Mouse (Mus musculus) limb, embryonic 12.5 days (tissue): Measurements from ENCODE around the gene Dock10. TPM values are rescaled to one million over a fixed set of nuclear protein-coding genes. Genes with fewer than 3 reads are reported as not detected.

Experiments
- ATAC-seq: fragments of 200-750 bp; cut with Nextera tagmentation; 2 replicates; pipeline ENCODE4 v1.8.0; 2017; ENCODE audit warnings: low read depth, moderate TSS enrichment; ENCODE audit not compliant: insufficient number of reproducible peaks, insufficient read depth, low FRiP score, low TSS enrichment
- H3K27ac ChIP-seq: fragments of 300-500 bp; sonication (generic); 2 replicates; pipeline ENCODE4 v1.5.1; 2016; ENCODE audit warnings: mild to moderate bottlenecking, moderate library complexity
- H3K27me3 ChIP-seq: fragments of 300-500 bp; sonication (generic); 2 replicates; pipeline ENCODE4 v1.6.1; 2016; ENCODE audit warnings: mild to moderate bottlenecking, moderate library complexity
- H3K36me3 ChIP-seq: fragments of 300-500 bp; sonication (generic); 2 replicates; pipeline ENCODE4 v1.6.1; 2016; ENCODE audit warnings: mild to moderate bottlenecking, moderate library complexity
- H3K4me1 ChIP-seq: fragments of 300-500 bp; sonication (generic); replicated peaks from 2 replicates; pipeline ENCODE4 v1.6.1; 2016
- H3K4me2 ChIP-seq: fragments of 300-500 bp; sonication (generic); 2 replicates; pipeline ENCODE4 v1.6.1; 2016; ENCODE audit warnings: mild to moderate bottlenecking, moderate library complexity
- H3K4me3 ChIP-seq: fragments of 300-500 bp; sonication (generic); replicated peaks from 2 replicates; pipeline ENCODE4 v1.5.1; 2016; ENCODE audit warnings: mild to moderate bottlenecking
- H3K9ac ChIP-seq: fragments of 300-500 bp; sonication (generic); replicated peaks from 2 replicates; pipeline ENCODE4 v1.6.1; 2016; ENCODE audit warnings: mild to moderate bottlenecking, moderate library complexity
- H3K9me3 ChIP-seq: fragments of 300-500 bp; sonication (generic); 2 replicates; pipeline ENCODE4 v1.6.1; 2016; ENCODE audit warnings: mild to moderate bottlenecking, moderate library complexity
- WGBS: fragments of 180-500 bp; shearing (Covaris S2); methylation state at CpG from one replicate; pipeline ENCODE4 v1.1.7; 2016; 5-methylcytosine and 5-hydroxymethylcytosine counted together
- polyA plus RNA-seq: library from polyadenylated mRNA; unstranded; fragments of >200 nt; fragmentation: Nextera tagmentation; extraction: Ambion mirVana; gene quantifications from 2 replicates; pipeline ENCODE4 v1.2.1, GENCODE M21; 2016

The Dock10 gene
- polyA plus RNA-seq, 1 experiment from 2014 or later: 4.5 TPM

- ATAC-seq: no peak
- H3K4me3 ChIP-seq: no peak overlapping the region
- no peak overlapping the region for H3K27ac ChIP-seq
- H3K4me1 ChIP-seq: no peaks in the 10 kb centered on the region
- H3K9me3 ChIP-seq: no peaks in the 10 kb centered on the region
- no peaks in the 10 kb centered on the region for H3K36me3 ChIP-seq
- no peaks in the 10 kb centered on the region for H3K27me3 ChIP-seq
- no peak overlapping the region for H3K4me2 ChIP-seq
- WGBS: 58% methylated on average over 8 of the region's 8 CpGs
- H3K9ac ChIP-seq: no peak overlapping the region
Observed at GRCm38 (mm10) chr1:80606131-80606754, 152.1 kb downstream of the Dock10 start.

- no peak for ATAC-seq
- Histone ChIP-seq H3K4me2 (no peak overlapping the region), H3K36me3 (no peaks in the 10 kb centered on the region), H3K27me3 (no peaks in the 10 kb centered on the region), H3K4me1 (no peaks in the 10 kb centered on the region), H3K27ac (no peak overlapping the region), H3K9me3 (no peaks in the 10 kb centered on the region), H3K9ac (no peak overlapping the region), H3K4me3 (no peak overlapping the region)
- 70% methylated on average over 2 of the region's 2 CpGs for WGBS
Observed at GRCm38 (mm10) chr1:80604332-80604731, 154.0 kb downstream of the Dock10 start.

GRCm38 (mm10) chr1:80603081-80603480 lies 155.2 kb downstream of the Dock10 start:
- Histone ChIP-seq H3K36me3 (no peaks in the 10 kb centered on the region), H3K27ac (no peak overlapping the region), H3K4me1 (no peaks in the 10 kb centered on the region), H3K4me2 (no peak overlapping the region), H3K9ac (no peak overlapping the region), H3K27me3 (no peaks in the 10 kb centered on the region), H3K9me3 (no peaks in the 10 kb centered on the region), H3K4me3 (no peak overlapping the region)
- ATAC-seq: no peak
- WGBS: 83% methylated on average over 2 of the region's 2 CpGs

GRCm38 (mm10) chr1:80583281-80583680 lies 175.0 kb downstream of the Dock10 start:
- no peak overlapping the region for H3K9ac ChIP-seq
- no peaks in the 10 kb centered on the region for H3K9me3 ChIP-seq
- no peak for ATAC-seq
- 84% methylated on average over 5 of the region's 5 CpGs for WGBS
- H3K4me2 ChIP-seq: no peak overlapping the region
- no peak overlapping the region for H3K4me3 ChIP-seq
- no peaks in the 10 kb centered on the region for H3K27me3 ChIP-seq
- H3K4me1 ChIP-seq: no peaks in the 10 kb centered on the region
- no peaks in the 10 kb centered on the region for H3K36me3 ChIP-seq
- no peak overlapping the region for H3K27ac ChIP-seq

GRCm38 (mm10) chr1:80582186-80582585 lies 176.1 kb downstream of the Dock10 start:
- H3K9me3 ChIP-seq: no peaks in the 10 kb centered on the region
- no peak overlapping the region for H3K9ac ChIP-seq
- H3K4me1 ChIP-seq: no peaks in the 10 kb centered on the region
- no peak overlapping the region for H3K4me3 ChIP-seq
- ATAC-seq: no peak
- 91% methylated on average over 3 of the region's 3 CpGs for WGBS
- H3K27me3 ChIP-seq: no peaks in the 10 kb centered on the region
- no peak overlapping the region for H3K4me2 ChIP-seq
- H3K27ac ChIP-seq: no peak overlapping the region
- H3K36me3 ChIP-seq: no peaks in the 10 kb centered on the region

GRCm38 (mm10) chr1:80576898-80577297 lies 181.4 kb downstream of the Dock10 start:
- H3K36me3 ChIP-seq: no peaks in the 10 kb centered on the region
- 78% methylated on average over 2 of the region's 2 CpGs for WGBS
- H3K9ac ChIP-seq: no peak overlapping the region
- H3K9me3 ChIP-seq: no peaks in the 10 kb centered on the region
- H3K27me3 ChIP-seq: no peaks in the 10 kb centered on the region
- H3K4me3 ChIP-seq: no peak overlapping the region
- H3K4me1 ChIP-seq: no peaks in the 10 kb centered on the region
- H3K4me2 ChIP-seq: no peak overlapping the region
- H3K27ac ChIP-seq: no peak overlapping the region
- ATAC-seq: no peak

- H3K4me1 ChIP-seq: no peaks in the 10 kb centered on the region
- WGBS: 94% methylated on average over 1 of the region's 1 CpGs
- no peaks in the 10 kb centered on the region for H3K9me3 ChIP-seq
- H3K27ac ChIP-seq: no peak overlapping the region
- no peak for ATAC-seq
- H3K27me3 ChIP-seq: no peaks in the 10 kb centered on the region
- no peak overlapping the region for H3K4me2 ChIP-seq
- no peak overlapping the region for H3K4me3 ChIP-seq
- peaks cover 4% of the 10 kb centered on the region; the same call in 1 of the 2 replicates for H3K36me3 ChIP-seq
- no peak overlapping the region for H3K9ac ChIP-seq
Observed at GRCm38 (mm10) chr1:80556446-80556845, 201.9 kb downstream of the Dock10 start.

- Histone ChIP-seq H3K4me1 (no peaks in the 10 kb centered on the region), H3K4me2 (no peak overlapping the region), H3K36me3 (no peaks in the 10 kb centered on the region), H3K9ac (no peak overlapping the region), H3K9me3 (no peaks in the 10 kb centered on the region), H3K27ac (no peak overlapping the region), H3K27me3 (no peaks in the 10 kb centered on the region), H3K4me3 (no peak overlapping the region)
- no peak for ATAC-seq
- WGBS: 91% methylated on average over 3 of the region's 3 CpGs
Observed at GRCm38 (mm10) chr1:80541522-80541921, 216.8 kb downstream of the Dock10 start.

- 71% methylated on average over 5 of the region's 5 CpGs for WGBS
- ATAC-seq: no peak
Observed at GRCm38 (mm10) chr1:80522197-80522596, 236.1 kb downstream of the Dock10 start.

GRCm38 (mm10) chr1:80520456-80520855 lies 237.9 kb downstream of the Dock10 start:
- Histone ChIP-seq H3K9me3 (no peaks in the 10 kb centered on the region), H3K9ac (no peak overlapping the region), H3K36me3 (no peaks in the 10 kb centered on the region), H3K4me1 (no peaks in the 10 kb centered on the region), H3K4me3 (no peak overlapping the region), H3K4me2 (no peak overlapping the region), H3K27me3 (no peaks in the 10 kb centered on the region), H3K27ac (no peak overlapping the region)
- 16% methylated on average over 2 of the region's 2 CpGs for WGBS
- ATAC-seq: no peak

More at GRCm38 (mm10) chr1:80522197-80522596, 236.1 kb downstream of the Dock10 start:
- H3K36me3 ChIP-seq: no peaks in the 10 kb centered on the region
- H3K4me2 ChIP-seq: no peak overlapping the region
- H3K27me3 ChIP-seq: no peaks in the 10 kb centered on the region
- no peak overlapping the region for H3K27ac ChIP-seq
- no peak overlapping the region for H3K4me3 ChIP-seq
- no peak overlapping the region for H3K9ac ChIP-seq
- H3K4me1 ChIP-seq: no peaks in the 10 kb centered on the region
- no peaks in the 10 kb centered on the region for H3K9me3 ChIP-seq

- Histone ChIP-seq H3K27me3 (no peaks in the 10 kb centered on the region), H3K9me3 (no peaks in the 10 kb centered on the region), H3K9ac (no peak overlapping the region), H3K36me3 (no peaks in the 10 kb centered on the region), H3K4me2 (no peak overlapping the region), H3K27ac (no peak overlapping the region), H3K4me1 (no peaks in the 10 kb centered on the region), H3K4me3 (no peak overlapping the region)
- 0% methylated on average over 1 of the region's 1 CpGs for WGBS
- no peak for ATAC-seq
Observed at GRCm38 (mm10) chr1:80519893-80520292, 238.4 kb downstream of the Dock10 start.

- H3K9ac ChIP-seq: no peak overlapping the region
- 55% methylated on average over 6 of the region's 6 CpGs for WGBS
- H3K4me3 ChIP-seq: no peak overlapping the region
- no peaks in the 10 kb centered on the region for H3K36me3 ChIP-seq
- H3K27me3 ChIP-seq: no peaks in the 10 kb centered on the region
- H3K27ac ChIP-seq: no peak overlapping the region
- no peak for ATAC-seq
- H3K4me1 ChIP-seq: no peaks in the 10 kb centered on the region
- no peak overlapping the region for H3K4me2 ChIP-seq
- H3K9me3 ChIP-seq: no peaks in the 10 kb centered on the region
Observed at GRCm38 (mm10) chr1:80515836-80516235, 242.5 kb downstream of the Dock10 start.
